Mouse (Mus musculus) urinary bladder, adult 18-20 months (tissue): Measurements from ENCODE around the gene Kcnn4.

Experiments used
- DNase-seq, 2 experiments: peaks; one replicate each; pipeline ENCODE4 v3.0.0; 2022; ENCODE audit warnings: low spot score in 2 of 2, mixed read lengths in 2 of 2

The Kcnn4 gene

GRCm38 (mm10) chr7:24423956-24424732, 54.1 kb downstream of the Kcnn4 start:
- no peak for DNase-seq

GRCm38 (mm10) chr7:24425919-24426318, 55.9 kb downstream of the Kcnn4 start:
- DNase-seq, result no peak

- DNase-seq, result no peak
Measured at GRCm38 (mm10) chr7:24427168-24427567, 57.1 kb downstream of the Kcnn4 start.

- DNase-seq, result no peak
Measured at GRCm38 (mm10) chr7:24428725-24429124, 58.7 kb downstream of the Kcnn4 start.

- no peak for DNase-seq
Measured at GRCm38 (mm10) chr7:24429413-24430112, 59.5 kb downstream of the Kcnn4 start.

GRCm38 (mm10) chr7:24430551-24431345, 60.7 kb downstream of the Kcnn4 start:
- DNase-seq, result no peak

- DNase-seq, result no peak
Measured at GRCm38 (mm10) chr7:24431713-24432112, 61.6 kb downstream of the Kcnn4 start.

GRCm38 (mm10) chr7:24435305-24435704, 65.2 kb downstream of the Kcnn4 start:
- no peak for DNase-seq
